Mouse (Mus musculus): ENCODE data around the gene Tfg. TPM values are rescaled to one million over a fixed set of nuclear protein-coding genes. Genes with fewer than 3 reads are reported as not detected.
A peak's percentile ranks its signal among the peaks of the same experiment; 100 is the strongest.

Gene Tfg
- total and polyA plus RNA-seq, 2 experiments from 2014 or later, result 97.6 to 155 TPM

- TF ChIP-seq CTCF (IDR thresholded peaks at IDR 0.05; ENCODE audit: low read depth), result no peak
These were observed 70.7 kb downstream of the Tfg start for GRCm38 (mm10) chr16:56646382-56647172.

GRCm38 (mm10) chr16:56645251-56645650 is 72.0 kb downstream of the Tfg start:
- no peaks in the 10 kb centered on the region for H3K36me3 ChIP-seq (ENCODE audit: insufficient read depth, low read length)
- DNase-seq (ENCODE audit: low spot score) (peak; percentile 71), ATAC-seq (0 out of 2 replicates have a peak, but pooled peaks have one; percentile 56)
- no peaks in the 10 kb centered on the region for H3K27me3 ChIP-seq (ENCODE audit: insufficient read depth, low read length)
- no peak overlapping the region for H3K27ac ChIP-seq
- H3K4me1 ChIP-seq (ENCODE audit: insufficient read depth, low read length), result no peaks in the 10 kb centered on the region
- H3K9ac ChIP-seq (replicated peaks; ENCODE audit: low read length), result no peak overlapping the region
- H3K9me3 ChIP-seq (ENCODE audit: low read length), result no peaks in the 10 kb centered on the region
- no peak overlapping the region for H3K4me3 ChIP-seq (ENCODE audit: low read length)
- no peak overlapping the region for H3K4me2 ChIP-seq (ENCODE audit: low read depth, low read length)
- WGBS, result 11% methylated on average over 2 of the region's 2 CpGs
- no peak for TF ChIP-seq CTCF (IDR thresholded peaks at IDR 0.05; ENCODE audit: low read depth)

More at GRCm38 (mm10) chr16:56646382-56647172, 70.7 kb downstream of the Tfg start:
- ATAC-seq (no peak), DNase-seq (ENCODE audit: low spot score) (no peak)
- 59% methylated on average over 7 of the region's 7 CpGs for WGBS
- no peaks in the 10 kb centered on the region for H3K36me3 ChIP-seq (ENCODE audit: insufficient read depth, low read length)
- no peaks in the 10 kb centered on the region for H3K27me3 ChIP-seq (ENCODE audit: insufficient read depth, low read length)
- H3K9me3 ChIP-seq (ENCODE audit: low read length), result no peaks in the 10 kb centered on the region
- H3K4me2 ChIP-seq (ENCODE audit: low read depth, low read length), result no peak overlapping the region
- H3K27ac ChIP-seq, result no peak overlapping the region
- H3K4me1 ChIP-seq (ENCODE audit: insufficient read depth, low read length), result no peaks in the 10 kb centered on the region
- no peak overlapping the region for H3K4me3 ChIP-seq (ENCODE audit: low read length)
- no peak overlapping the region for H3K9ac ChIP-seq (replicated peaks; ENCODE audit: low read length)

Other genes with a start within 250 kb of the Tfg start
- gene Abi3bp, start 239.6 kb downstream of the Tfg start, total RNA-seq (2014; rRNA removed), result 0.16 and 0.25 TPM in 2 replicates
- gene Abi3bp, start 239.6 kb downstream of the Tfg start, polyA plus RNA-seq (2015; fragmentation: Nextera tagmentation; extraction: Ambion mirVana), result 1.00 and 1.0 TPM in 2 replicates
- not detected in 2 replicates for gene Adgrg7, start 78.4 kb upstream of the Tfg start, total RNA-seq (2014; rRNA removed)
- gene Adgrg7, start 78.4 kb upstream of the Tfg start, polyA plus RNA-seq (2015; fragmentation: Nextera tagmentation; extraction: Ambion mirVana), result not detected in 2 replicates
- gene Tmem45a, start 168.7 kb upstream of the Tfg start, total RNA-seq (2014; rRNA removed), result 1.6 and 2.4 TPM in 2 replicates
- 4.0 and 4.5 TPM in 2 replicates for gene Tmem45a, start 168.7 kb upstream of the Tfg start, polyA plus RNA-seq (2015; fragmentation: Nextera tagmentation; extraction: Ambion mirVana)
- gene Lnp1, start 210.6 kb upstream of the Tfg start, total RNA-seq (2014; rRNA removed), result not detected in 2 replicates
- 0.76 and 1.0 TPM in 2 replicates for gene Lnp1, start 210.6 kb upstream of the Tfg start, polyA plus RNA-seq (2015; fragmentation: Nextera tagmentation; extraction: Ambion mirVana)